ENCODE assay signal across 17 mouse cellular contexts in genomic region chr3:51714469-51714868, GRCm38 (mm10). TPM values are rescaled to one million over a fixed set of nuclear protein-coding genes. Genes with fewer than 3 reads are reported as not detected.
"Had no signal": no experiment of that assay in that cellular context is flagged by ENCODE, and none has a peak within 500 bp of the region (broad histone marks: within the 10 kb centered on the region; RNA-seq: fewer than 3 reads in every experiment).

No protein-coding gene starts in this region.

- H3K4me2 ChIP-seq: limb, embryonic 15.5 days; midbrain, embryonic 12.5 days; stomach, embryonic 15.5 days had no signal

- H3K27me3 ChIP-seq: limb, embryonic 15.5 days; megakaryocyte, embryonic 14.5 days; midbrain, embryonic 12.5 days; stomach, embryonic 15.5 days had no signal

- H3K9me3 ChIP-seq: limb, embryonic 15.5 days; megakaryocyte, embryonic 14.5 days; midbrain, embryonic 12.5 days; stomach, embryonic 15.5 days had no signal

- DNase-seq: kidney, adult 11 months; kidney, adult 9 months; kidney, postnatal 14 days; left cerebral cortex, postnatal 4 days; lung, adult 18-20 months; retina, postnatal 1 day; right cerebral cortex, postnatal 4 days; thymus, adult 2 months; thymus, postnatal 25 days had no signal

- H3K9ac ChIP-seq: limb, embryonic 15.5 days; midbrain, embryonic 12.5 days; stomach, embryonic 15.5 days had no signal

- H3K36me3 ChIP-seq: limb, embryonic 15.5 days; midbrain, embryonic 12.5 days; stomach, embryonic 15.5 days had no signal

- H3K4me3 ChIP-seq: limb, embryonic 15.5 days; megakaryocyte, embryonic 14.5 days; midbrain, embryonic 12.5 days; stomach, embryonic 15.5 days had no signal

- ATAC-seq: hindbrain, embryonic 16.5 days; lung, postnatal 0 days had no signal

- H3K27ac ChIP-seq: limb, embryonic 15.5 days; stomach, embryonic 15.5 days had no signal

RNA-seq across cellular contexts. Expression of gene Mgst2, which starts 54.3 kb away (rescaled TPM):
- total RNA-seq: layer of hippocampus, postnatal 14 days; left cerebral cortex, adult 18-20 months had no signal
